Mouse (Mus musculus) ES-Bruce4 (cell line): Measurements from ENCODE around the gene Zdhhc21. TPM values are rescaled to one million over a fixed set of nuclear protein-coding genes. Genes with fewer than 3 reads are reported as not detected.

Source experiments
- H3K27ac ChIP-seq: 2 replicates; pipeline ENCODE4 v1.5.1; 2012; ENCODE audit warnings: low read length, inconsistent platforms; ENCODE audit not compliant: insufficient read depth
- H3K27me3 ChIP-seq: 2 replicates; pipeline ENCODE4 v1.6.1; 2012; ENCODE audit warnings: mild to moderate bottlenecking, low read length, inconsistent platforms; ENCODE audit not compliant: control insufficient read depth, poor library complexity, insufficient read depth, severe bottlenecking
- H3K36me3 ChIP-seq: 2 replicates; pipeline ENCODE4 v1.6.1; 2012; ENCODE audit warnings: inconsistent platforms, mild to moderate bottlenecking, low read length, moderate library complexity; ENCODE audit not compliant: control insufficient read depth, poor library complexity, insufficient read depth, severe bottlenecking
- H3K4me1 ChIP-seq: one replicate; pipeline ENCODE4 v1.8.1; 2011; ENCODE audit warnings: low read length; ENCODE audit not compliant: control insufficient read depth, insufficient read depth
- H3K4me3 ChIP-seq: 2 replicates; pipeline ENCODE4 v1.5.1; 2011; ENCODE audit warnings: low read depth, mild to moderate bottlenecking, low read length
- H3K9ac ChIP-seq: 2 replicates; pipeline ENCODE4 v1.6.1; 2012; ENCODE audit warnings: low read depth, mild to moderate bottlenecking, inconsistent platforms; ENCODE audit not compliant: poor library complexity, severe bottlenecking
- H3K9me3 ChIP-seq: replicated peaks from 2 replicates; pipeline ENCODE4 v1.6.1; 2012; ENCODE audit warnings: mild to moderate bottlenecking, low read length, inconsistent platforms; ENCODE audit not compliant: control insufficient read depth, poor library complexity, insufficient read depth, severe bottlenecking
- CTCF ChIP-seq: IDR thresholded peaks from one replicate; pipeline ENCODE4 v1.8.1; 2011; ENCODE audit warnings: low read depth, low read length
- EP300 ChIP-seq: IDR thresholded peaks from 2 replicates; pipeline ENCODE4 v1.6.1; 2011; ENCODE audit warnings: low read depth, low read length; ENCODE audit not compliant: insufficient read depth
- POLR2A ChIP-seq: IDR thresholded peaks from one replicate; pipeline ENCODE4 v1.8.1; 2011; ENCODE audit warnings: low read length; ENCODE audit not compliant: insufficient read depth
- polyA plus RNA-seq: library from polyadenylated mRNA; stranded (reverse); fragments of >200 nt; gene quantifications from 2 replicates; pipeline ENCODE4 v1.2.4, GENCODE M21; 2011; ENCODE audit warnings: low read depth; ENCODE audit not compliant: missing spikeins, insufficient read depth, insufficient read length

The Zdhhc21 gene
- polyA plus RNA-seq, result 38.2 and 41.6 TPM in 2 replicates

DNA sequence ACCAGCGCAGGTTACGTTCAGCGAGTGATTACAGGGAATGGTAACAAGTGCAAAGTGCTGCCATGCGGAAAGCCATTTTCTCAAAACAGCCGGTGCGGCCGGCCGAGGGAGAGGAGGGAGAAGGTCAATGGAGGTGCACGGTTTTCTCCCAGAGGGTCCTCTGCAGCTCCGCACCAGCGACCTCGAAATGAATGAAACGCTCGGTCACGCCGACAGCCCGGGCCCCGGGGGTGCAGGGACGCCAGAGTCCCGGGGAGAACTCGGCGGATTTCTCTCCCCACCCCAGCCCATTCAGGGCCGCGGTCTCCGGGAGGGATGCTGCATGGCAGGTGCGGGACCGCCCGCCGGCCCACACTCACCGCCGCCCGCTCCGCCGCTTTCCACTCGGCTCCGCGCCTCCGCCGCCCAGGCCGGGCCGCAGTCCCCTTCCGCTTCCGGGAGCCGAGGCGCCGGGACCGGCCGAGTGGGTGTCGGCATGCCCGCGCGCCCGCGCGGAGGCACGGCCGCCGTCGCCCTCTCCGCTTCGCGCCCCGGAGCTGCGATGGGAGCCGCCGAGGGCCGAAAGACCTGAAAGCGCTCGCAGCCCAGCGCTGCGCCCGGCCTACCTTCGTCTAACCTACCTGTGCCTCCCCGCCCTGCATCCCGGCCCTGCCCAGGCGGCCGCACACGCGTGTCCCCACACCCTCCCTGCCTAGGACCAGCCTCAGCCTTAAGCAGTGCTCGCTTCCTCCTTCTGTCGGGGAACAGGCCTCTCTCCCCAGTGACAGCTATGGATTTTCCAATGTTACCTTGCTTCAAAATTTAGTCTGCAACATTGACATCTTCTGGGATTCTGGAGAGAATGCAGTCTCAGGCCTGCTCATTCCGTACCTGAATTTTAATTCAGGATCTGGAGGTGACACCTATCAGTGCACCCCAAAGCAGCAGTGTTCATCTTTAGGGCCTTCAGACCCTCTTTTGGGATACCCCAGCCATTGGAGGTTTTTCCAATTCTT lies at the start of gene Zdhhc21:
Gene Zdhhc21, minus strand, starts transcription at position 828 of the 995 bp plus-strand sequence.
- no peak within 1 kb of the TSS for H3K27ac ChIP-seq
- H3K36me3 ChIP-seq, result no peaks in the 10 kb centered on the region

DNA sequence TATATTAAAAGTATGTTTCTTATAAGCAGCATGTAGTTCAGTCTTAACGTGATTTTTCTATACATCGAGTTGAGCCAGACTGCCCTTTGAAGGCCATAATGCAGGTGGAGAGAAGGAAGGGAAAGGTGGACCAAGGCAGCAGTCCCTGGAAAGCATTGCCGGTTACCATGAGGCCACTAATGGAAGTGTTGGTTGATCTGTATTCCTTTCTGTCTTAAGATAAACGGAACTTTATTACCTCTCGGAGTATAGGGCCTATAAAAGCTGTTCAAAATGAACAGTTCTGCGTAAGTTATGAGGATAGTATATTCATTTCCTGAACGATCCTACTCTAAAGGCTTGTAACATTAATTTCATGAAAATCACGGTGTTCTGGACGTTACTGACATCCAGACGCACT lies 35.5 kb upstream of the Zdhhc21 start:
- no peak overlapping the region for H3K27ac ChIP-seq
- no peak for TF ChIP-seq POLR2A
- no peak for TF ChIP-seq EP300
- no peak for TF ChIP-seq CTCF
- no peak overlapping the region for H3K9ac ChIP-seq
- H3K36me3 ChIP-seq, result no peaks in the 10 kb centered on the region
- H3K9me3 ChIP-seq, result no peaks in the 10 kb centered on the region
- H3K4me3 ChIP-seq, result no peak overlapping the region
- H3K4me1 ChIP-seq, result no peaks in the 10 kb centered on the region
- H3K27me3 ChIP-seq, result no peaks in the 10 kb centered on the region; the same call in 1 of the 2 replicates

More for the DNA sequence above, at the start of gene Zdhhc21:
- TF ChIP-seq EP300, result no peak
- no peak for TF ChIP-seq CTCF
- TF ChIP-seq POLR2A, result no peak
- no peaks in the 10 kb centered on the region for H3K4me1 ChIP-seq
- H3K27me3 ChIP-seq, result no peaks in the 10 kb centered on the region
- peak within 1 kb of the TSS; percentile 91 for H3K9ac ChIP-seq
- no peaks in the 10 kb centered on the region for H3K9me3 ChIP-seq
- peak within 1 kb of the TSS; percentile 60 for H3K4me3 ChIP-seq

DNA sequence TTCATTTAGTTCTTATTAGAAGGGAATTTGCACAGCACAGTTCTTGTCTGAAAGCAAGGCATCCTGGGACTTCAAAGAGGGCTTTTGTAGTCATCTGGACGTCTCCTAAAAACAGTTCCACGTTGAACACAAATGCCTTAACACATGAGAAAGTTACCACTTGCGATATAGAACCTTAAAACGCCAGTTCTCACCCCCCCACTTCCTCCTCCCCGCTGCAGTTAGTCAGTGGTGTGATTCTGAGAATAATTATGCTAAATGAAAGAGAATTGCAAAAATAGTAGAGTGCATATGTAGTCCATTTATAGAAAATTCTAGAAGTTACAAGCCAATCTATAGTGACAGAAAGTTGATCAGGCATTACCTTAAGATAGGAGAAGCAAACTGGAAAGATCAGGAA lies 32.5 kb upstream of the Zdhhc21 start:
- no peak for TF ChIP-seq POLR2A
- no peak for TF ChIP-seq CTCF
- no peak for TF ChIP-seq EP300
- Histone ChIP-seq H3K27ac (no peak overlapping the region), H3K36me3 (no peaks in the 10 kb centered on the region), H3K27me3 (no peaks in the 10 kb centered on the region; the same call in 1 of the 2 replicates), H3K9me3 (no peaks in the 10 kb centered on the region), H3K4me1 (no peaks in the 10 kb centered on the region), H3K4me3 (no peak overlapping the region), H3K9ac (no peak overlapping the region)

DNA sequence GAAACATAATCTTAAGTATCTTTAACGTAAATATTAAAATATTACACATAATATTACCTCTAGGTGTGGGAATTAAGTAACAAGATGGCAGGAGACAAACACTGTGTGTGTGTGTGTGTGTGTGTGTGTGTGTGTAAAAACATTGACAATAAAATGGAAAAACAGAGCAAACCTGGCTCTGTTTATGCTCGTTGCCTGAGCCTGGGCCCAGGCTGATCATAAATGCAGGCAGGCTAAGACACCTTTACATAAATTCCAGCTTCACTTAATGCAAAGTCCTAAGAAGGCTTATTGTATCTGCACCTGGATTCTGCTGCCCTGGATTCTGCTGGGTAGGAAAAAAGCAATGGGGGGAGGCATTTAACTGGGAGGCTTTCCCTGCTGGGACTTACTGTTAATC lies 31.8 kb upstream of the Zdhhc21 start:
- Histone ChIP-seq H3K9me3 (no peaks in the 10 kb centered on the region), H3K4me3 (no peak overlapping the region), H3K36me3 (no peaks in the 10 kb centered on the region), H3K9ac (no peak overlapping the region), H3K27ac (no peak overlapping the region), H3K27me3 (no peaks in the 10 kb centered on the region; the same call in 1 of the 2 replicates), H3K4me1 (no peaks in the 10 kb centered on the region)
- TF ChIP-seq EP300 (no peak), POLR2A (no peak), CTCF (no peak)

DNA sequence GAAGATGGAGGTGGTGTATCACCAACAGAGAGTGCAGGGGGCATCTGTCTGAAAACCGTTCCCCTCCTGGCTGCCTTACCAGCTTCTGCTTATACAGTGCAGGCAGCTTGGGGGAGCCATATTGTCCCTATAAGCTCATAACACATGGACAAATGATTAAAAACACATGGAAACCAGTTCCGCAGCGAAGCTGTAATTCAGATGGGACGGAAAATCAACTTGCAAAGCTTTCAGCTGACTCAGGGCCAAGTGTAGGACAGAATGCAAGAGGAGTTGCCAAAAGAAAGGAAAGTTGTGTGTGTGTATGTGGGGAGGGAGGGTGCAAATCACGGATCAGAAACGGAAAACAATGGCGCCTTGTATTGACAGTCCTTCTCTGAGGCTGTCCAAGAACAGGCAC lies 31.3 kb upstream of the Zdhhc21 start:
- TF ChIP-seq EP300 (no peak), POLR2A (no peak), CTCF (no peak)
- H3K36me3 ChIP-seq, result no peaks in the 10 kb centered on the region
- H3K9ac ChIP-seq, result no peak overlapping the region
- H3K27me3 ChIP-seq, result no peaks in the 10 kb centered on the region; the same call in 1 of the 2 replicates
- no peak overlapping the region for H3K27ac ChIP-seq
- H3K4me1 ChIP-seq, result peaks cover under 1% of the 10 kb centered on the region
- H3K4me3 ChIP-seq, result no peak overlapping the region
- no peaks in the 10 kb centered on the region for H3K9me3 ChIP-seq

DNA sequence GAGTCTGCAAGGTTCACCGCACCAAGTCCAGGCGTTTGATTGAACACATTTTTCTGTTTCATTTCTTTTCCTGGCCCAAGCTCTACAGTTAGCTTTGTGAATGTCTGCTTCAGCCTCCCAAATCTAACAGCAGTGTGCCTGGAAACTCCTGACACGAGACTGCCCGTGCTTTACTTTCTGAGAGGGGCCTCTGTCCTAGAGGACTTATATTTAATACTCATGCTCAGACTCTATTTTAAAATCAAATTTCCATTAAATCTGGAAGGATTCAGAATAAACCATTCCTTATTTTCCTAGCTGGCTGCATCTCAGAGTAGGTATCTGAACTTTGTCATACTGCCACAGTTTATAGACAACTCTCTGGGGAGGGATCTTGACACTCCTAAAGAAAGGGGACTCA lies 30.8 kb upstream of the Zdhhc21 start:
- TF ChIP-seq POLR2A, result no peak

More for the DNA sequence above, 30.8 kb upstream of the Zdhhc21 start:
- H3K27me3 ChIP-seq, result no peaks in the 10 kb centered on the region; the same call in 1 of the 2 replicates
- no peaks in the 10 kb centered on the region for H3K9me3 ChIP-seq
- H3K4me3 ChIP-seq, result no peak overlapping the region
- H3K27ac ChIP-seq, result no peak overlapping the region
- peaks cover 3% of the 10 kb centered on the region for H3K4me1 ChIP-seq
- H3K36me3 ChIP-seq, result no peaks in the 10 kb centered on the region
- no peak overlapping the region for H3K9ac ChIP-seq
